Mouse (Mus musculus): Measurements from ENCODE around the gene Ccdc146.

DNA sequence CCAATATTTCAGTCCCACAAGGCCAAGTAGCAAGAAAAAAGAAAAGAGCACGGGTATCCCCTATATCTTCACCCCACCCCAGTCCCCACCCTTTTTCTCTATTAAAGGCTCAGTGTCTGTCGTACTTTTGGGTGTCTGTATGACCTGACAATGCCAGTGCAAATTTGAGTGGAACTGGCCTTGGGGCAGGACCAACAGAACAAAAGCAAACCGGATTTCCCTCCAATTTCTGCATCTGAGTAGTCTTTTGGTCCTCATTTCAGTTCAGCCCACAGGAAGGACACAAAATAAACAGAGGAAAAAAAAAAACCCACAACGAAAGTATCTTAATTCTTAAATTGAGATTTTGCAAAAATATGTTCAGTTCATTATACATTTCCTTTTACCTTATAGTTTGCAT, 5.9 kb downstream of the Ccdc146 start:
- TF ChIP-seq CTCF (IDR thresholded peaks at IDR 0.05; ENCODE audit: borderline replicate concordance, extremely low read depth, insufficient read depth, insufficient read length) (no peak), POLR2A (IDR thresholded peaks at IDR 0.05; ENCODE audit: borderline replicate concordance, extremely low read depth, insufficient read depth, insufficient read length, poor library complexity, severe bottlenecking) (no peak)

Data from brain, embryonic 14.5 days (tissue).